Mouse (Mus musculus) intestine, postnatal 0 days (tissue): ENCODE data around the gene Dlx1. TPM values are rescaled to one million over a fixed set of nuclear protein-coding genes. Genes with fewer than 3 reads are reported as not detected.

Source experiments
- ATAC-seq: fragments of 200-750 bp; cut with Nextera tagmentation; 2 replicates; pipeline ENCODE4 v1.8.0; 2017; ENCODE audit warnings: mild to moderate bottlenecking, moderate TSS enrichment, moderate library complexity
- H3K27ac ChIP-seq: fragments of 300-500 bp; sonication (generic); 2 replicates; pipeline ENCODE4 v1.5.1; 2014; ENCODE audit warnings: mild to moderate bottlenecking, low read depth, low read length, moderate library complexity
- H3K27me3 ChIP-seq: fragments of 300-500 bp; sonication (generic); replicated peaks from 2 replicates; pipeline ENCODE4 v1.6.1; 2014; ENCODE audit warnings: low read length, mixed read lengths; ENCODE audit not compliant: control insufficient read depth, insufficient read depth
- H3K36me3 ChIP-seq: fragments of 300-500 bp; sonication (generic); 2 replicates; pipeline ENCODE4 v1.6.1; 2014; ENCODE audit warnings: mild to moderate bottlenecking, moderate library complexity; ENCODE audit not compliant: control insufficient read depth, insufficient read depth
- H3K4me1 ChIP-seq: fragments of 300-500 bp; sonication (generic); replicated peaks from 2 replicates; pipeline ENCODE4 v1.6.1; 2014; ENCODE audit warnings: antibody characterized with exemption, low read length, mixed read lengths; ENCODE audit not compliant: control insufficient read depth, insufficient read depth
- H3K4me2 ChIP-seq: fragments of 300-500 bp; sonication (generic); replicated peaks from 2 replicates; pipeline ENCODE4 v1.6.1; 2014; ENCODE audit warnings: low read depth, mild to moderate bottlenecking, moderate library complexity
- H3K4me3 ChIP-seq: fragments of 300-500 bp; sonication (generic); 2 replicates; pipeline ENCODE4 v1.5.1; 2014; ENCODE audit warnings: low read depth, low read length
- H3K9ac ChIP-seq: fragments of 300-500 bp; sonication (generic); 2 replicates; pipeline ENCODE4 v1.6.1; 2014; ENCODE audit warnings: mild to moderate bottlenecking, low read depth, low read length
- H3K9me3 ChIP-seq: fragments of 300-500 bp; sonication (generic); 2 replicates; pipeline ENCODE4 v1.6.1; 2016; ENCODE audit warnings: mixed run types; ENCODE audit not compliant: control insufficient read depth
- CTCF ChIP-seq: sonication (generic); IDR thresholded peaks from 2 replicates; pipeline ENCODE4 v1.5.1; 2016; ENCODE audit warnings: low read depth, mild to moderate bottlenecking, control low read depth, antibody characterized with exemption, moderate library complexity
- WGBS: fragments of 180-500 bp; shearing (Covaris S2); extraction: QIAGEN DNeasy Blood & Tissue Kit; methylation state at CpG from one replicate; pipeline ENCODE4 v1.1.7; 2014; 5-methylcytosine and 5-hydroxymethylcytosine counted together
- polyA plus RNA-seq: library from polyadenylated mRNA; unstranded; fragments of >200 nt; fragmentation: Nextera tagmentation; extraction: Ambion mirVana; gene quantifications from 2 replicates; pipeline ENCODE4 v1.2.1, GENCODE M21; 2015

Gene Dlx1
- polyA plus RNA-seq, 1 experiment from 2014 or later: 1.8 TPM

GRCm38 (mm10) chr2:71511209-71511608 is 16.7 kb upstream of the Dlx1 start:
- no peaks in the 10 kb centered on the region for H3K36me3 ChIP-seq
- 87% methylated on average over 7 of the region's 7 CpGs for WGBS
- no peak overlapping the region for H3K4me3 ChIP-seq
- no peaks in the 10 kb centered on the region for H3K4me1 ChIP-seq
- ATAC-seq: no peak
- no peak overlapping the region for H3K9ac ChIP-seq
- H3K27ac ChIP-seq: no peak overlapping the region
- no peak overlapping the region for H3K4me2 ChIP-seq
- TF ChIP-seq CTCF: no peak
- H3K27me3 ChIP-seq: no peaks in the 10 kb centered on the region
- no peaks in the 10 kb centered on the region for H3K9me3 ChIP-seq

DNA sequence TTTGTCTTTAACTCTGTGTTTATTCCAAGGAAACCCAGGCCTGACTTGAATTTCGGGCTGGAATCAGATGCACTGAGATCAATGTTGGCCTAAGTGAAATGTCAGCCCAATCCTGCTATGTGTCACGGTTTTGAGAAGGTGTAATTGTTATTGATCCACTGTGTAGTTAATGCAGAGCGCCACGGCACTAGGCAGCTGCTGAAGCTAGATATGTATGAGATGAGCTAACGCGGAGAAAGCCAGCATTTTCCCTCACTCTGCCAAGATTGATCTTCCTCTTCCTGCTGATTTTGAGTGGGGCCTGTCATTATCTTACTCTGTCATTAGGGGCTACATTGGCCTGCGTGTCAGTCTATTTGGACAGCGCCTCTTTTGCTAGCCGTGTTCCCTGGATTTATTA is 15.6 kb upstream of the Dlx1 start:
- H3K4me1 ChIP-seq: no peaks in the 10 kb centered on the region

DNA sequence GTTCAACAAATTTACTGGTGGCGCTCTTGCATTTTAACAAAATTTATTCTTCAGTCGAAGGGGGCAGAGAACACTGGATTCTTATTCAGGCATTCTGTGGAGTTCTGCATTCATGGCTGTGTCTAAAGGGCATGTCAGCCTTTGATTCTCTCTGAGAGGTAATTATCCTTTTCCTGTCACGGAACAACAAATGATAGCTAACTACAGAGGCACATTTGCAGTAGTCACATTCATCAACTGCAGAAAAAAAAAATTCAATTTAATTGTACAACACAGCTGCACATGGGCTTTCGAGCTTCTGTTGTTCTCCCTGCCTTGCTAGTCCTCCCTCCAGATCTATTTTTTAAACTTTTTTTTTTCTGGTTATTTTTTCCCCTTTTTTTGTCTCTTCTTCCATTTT is 10.9 kb upstream of the Dlx1 start:
- Histone ChIP-seq H3K27me3 (0 out of 2 replicates have a peak, but pooled peaks cover 4% of the 10 kb centered on the region), H3K9ac (no peak overlapping the region), H3K36me3 (no peaks in the 10 kb centered on the region), H3K27ac (no peak overlapping the region), H3K4me3 (no peak overlapping the region), H3K4me2 (no peak overlapping the region), H3K4me1 (no peaks in the 10 kb centered on the region), H3K9me3 (no peaks in the 10 kb centered on the region)
- TF ChIP-seq CTCF: no peak
- 85% methylated on average over 4 of the region's 4 CpGs for WGBS
- ATAC-seq: no peak

More for the DNA sequence above, 15.6 kb upstream of the Dlx1 start:
- H3K4me3 ChIP-seq: no peak overlapping the region
- ATAC-seq: no peak
- no peaks in the 10 kb centered on the region for H3K27me3 ChIP-seq
- 73% methylated on average over 9 of the region's 9 CpGs for WGBS
- H3K36me3 ChIP-seq: no peaks in the 10 kb centered on the region
- H3K9ac ChIP-seq: no peak overlapping the region
- TF ChIP-seq CTCF: no peak
- H3K4me2 ChIP-seq: no peak overlapping the region
- H3K27ac ChIP-seq: no peak overlapping the region
- H3K9me3 ChIP-seq: no peaks in the 10 kb centered on the region

GRCm38 (mm10) chr2:71517466-71518099 is 10.3 kb upstream of the Dlx1 start:
- H3K36me3 ChIP-seq: no peaks in the 10 kb centered on the region
- H3K4me1 ChIP-seq: no peaks in the 10 kb centered on the region
- 84% methylated on average over 8 of the region's 8 CpGs for WGBS
- H3K4me2 ChIP-seq: no peak overlapping the region
- H3K27ac ChIP-seq: no peak overlapping the region
- no peak for ATAC-seq
- H3K27me3 ChIP-seq: 0 out of 2 replicates have a peak, but pooled peaks cover 8% of the 10 kb centered on the region
- no peak for TF ChIP-seq CTCF
- H3K9ac ChIP-seq: no peak overlapping the region
- H3K9me3 ChIP-seq: no peaks in the 10 kb centered on the region
- H3K4me3 ChIP-seq: no peak overlapping the region

GRCm38 (mm10) chr2:71522871-71523270 is 5.0 kb upstream of the Dlx1 start:
- H3K9me3 ChIP-seq: no peaks in the 10 kb centered on the region
- WGBS: 61% methylated on average over 4 of the region's 4 CpGs
- ATAC-seq: no peak
- no peak overlapping the region for H3K4me3 ChIP-seq
- no peaks in the 10 kb centered on the region for H3K36me3 ChIP-seq
- no peak overlapping the region for H3K9ac ChIP-seq
- no peaks in the 10 kb centered on the region for H3K4me1 ChIP-seq
- no peak for TF ChIP-seq CTCF
- no peak overlapping the region for H3K27ac ChIP-seq
- H3K27me3 ChIP-seq: peaks cover 58% of the 10 kb centered on the region
- no peak overlapping the region for H3K4me2 ChIP-seq

DNA sequence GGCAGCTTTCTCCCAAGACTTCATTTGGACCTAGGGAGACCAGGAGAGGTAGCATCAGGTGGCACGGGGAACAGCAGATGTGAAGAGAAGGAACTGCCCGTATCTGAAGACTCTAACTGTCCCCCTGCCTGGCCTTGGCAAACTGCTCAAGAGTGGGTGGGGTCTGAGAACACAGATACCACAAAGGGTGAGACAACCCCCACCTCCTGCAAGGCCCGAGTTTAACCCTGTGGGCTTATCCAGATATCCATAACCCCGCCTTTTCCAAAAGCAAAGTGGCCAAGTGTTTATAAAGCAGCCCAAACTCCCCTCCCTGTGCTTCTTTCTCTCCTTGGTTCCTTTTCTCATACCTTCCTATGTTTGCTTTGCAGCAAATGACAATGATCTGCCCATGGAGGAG is 4.5 kb upstream of the Dlx1 start:
- no peaks in the 10 kb centered on the region for H3K9me3 ChIP-seq
- no peak for ATAC-seq
- no peaks in the 10 kb centered on the region for H3K36me3 ChIP-seq
- 40% methylated on average over 4 of the region's 4 CpGs for WGBS
- H3K27me3 ChIP-seq: peaks cover 64% of the 10 kb centered on the region
- no peak overlapping the region for H3K4me3 ChIP-seq
- no peak for TF ChIP-seq CTCF
- H3K4me2 ChIP-seq: no peak overlapping the region
- no peak overlapping the region for H3K27ac ChIP-seq
- H3K9ac ChIP-seq: no peak overlapping the region
- H3K4me1 ChIP-seq: no peaks in the 10 kb centered on the region
